Mouse (Mus musculus) kidney, adult 2 months (tissue): Measurements from ENCODE around the gene Camsap2.

Experiments
- CTCF ChIP-seq: fragments of 200-500 bp; conservative IDR thresholded peaks from 2 replicates; pipeline ENCODE4 v1.5.1; 2011; ENCODE audit warnings: low read depth, mild to moderate bottlenecking, control low read depth, low read length, moderate library complexity, mixed read lengths; ENCODE audit not compliant: insufficient read depth, insufficient read length
- POLR2A ChIP-seq: fragments of 200-500 bp; IDR thresholded peaks from one replicate; pipeline ENCODE4 v1.6.1; 2011; ENCODE audit warnings: low read depth, low read length, control low read depth

DNA sequence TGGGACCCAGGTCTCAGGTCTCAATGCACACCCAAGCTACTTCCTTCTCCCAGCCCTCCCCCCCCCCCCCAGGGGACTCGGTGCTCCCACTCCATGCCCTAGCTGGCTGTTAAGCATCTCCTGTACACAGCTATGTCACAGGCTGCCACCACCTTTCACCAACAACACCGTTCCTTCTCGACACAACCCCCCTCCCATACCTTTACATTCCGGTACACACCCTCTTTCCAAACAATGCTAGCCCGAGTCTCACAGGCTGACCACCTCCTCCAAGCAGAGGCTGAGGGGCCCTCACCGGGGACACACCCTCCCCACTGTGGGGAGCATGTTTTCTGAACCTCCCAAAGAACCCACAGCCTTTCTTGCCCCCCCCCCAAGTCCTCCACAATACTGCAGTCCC lies 114.3 kb downstream of the Camsap2 start:
- TF ChIP-seq POLR2A (no peak), CTCF (no peak)
